Mouse (Mus musculus): ENCODE data around the gene Slc13a2. TPM values are rescaled to one million over a fixed set of nuclear protein-coding genes. Genes with fewer than 3 reads are reported as not detected.

Slc13a2 gene
- total RNA-seq, 1 experiment from 2014 or later, result not detected

DNA sequence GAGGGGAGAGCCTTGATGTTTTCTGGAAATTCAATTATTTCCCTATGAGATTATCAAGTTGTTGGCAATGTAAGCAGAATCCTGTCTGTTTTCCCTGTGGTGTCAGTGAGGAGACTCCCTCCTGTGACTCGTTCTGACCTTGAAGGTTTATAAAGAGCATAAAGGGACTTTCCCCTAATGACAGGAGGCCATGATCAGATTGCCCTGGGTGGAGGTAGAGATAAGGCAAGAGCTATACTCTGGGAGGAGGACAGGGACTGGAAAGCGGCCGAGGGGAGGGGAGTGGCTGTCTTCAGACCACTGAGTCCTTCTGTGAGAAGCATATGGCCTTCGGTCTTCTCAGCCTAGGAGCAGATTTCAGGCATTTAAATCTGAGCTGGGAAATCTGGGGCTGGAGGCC is 12.0 kb upstream of the Slc13a2 start:
- no peak for DNase-seq

DNA sequence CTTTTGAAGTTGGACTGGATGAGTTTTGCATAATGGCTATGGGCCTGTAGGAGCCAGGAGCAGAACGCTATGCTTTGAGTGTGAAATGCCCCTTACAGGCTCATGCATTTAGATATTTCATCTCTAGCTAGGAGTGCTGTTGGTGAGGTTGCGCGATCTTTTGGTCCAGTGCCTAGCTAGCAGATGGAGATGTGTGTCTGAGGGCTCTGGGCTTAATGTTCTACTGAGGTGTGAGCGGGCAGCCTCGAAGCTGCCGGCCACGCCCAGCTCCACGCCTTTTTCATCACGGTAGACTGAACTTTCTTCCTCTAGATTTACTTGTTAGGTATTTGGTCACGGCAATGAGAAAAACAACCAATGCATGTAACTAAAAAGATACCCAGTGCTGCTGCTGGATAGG is 9.2 kb upstream of the Slc13a2 start:
- no peak for DNase-seq

GRCm38 (mm10) chr11:78430195-78430878 is 8.3 kb upstream of the Slc13a2 start:
- no peak for DNase-seq

GRCm38 (mm10) chr11:78428309-78428708 is 6.3 kb upstream of the Slc13a2 start:
- no peak for DNase-seq

- DNase-seq, result no peak
These were observed 5.6 kb upstream of the Slc13a2 start for GRCm38 (mm10) chr11:78427655-78428054.

DNA sequence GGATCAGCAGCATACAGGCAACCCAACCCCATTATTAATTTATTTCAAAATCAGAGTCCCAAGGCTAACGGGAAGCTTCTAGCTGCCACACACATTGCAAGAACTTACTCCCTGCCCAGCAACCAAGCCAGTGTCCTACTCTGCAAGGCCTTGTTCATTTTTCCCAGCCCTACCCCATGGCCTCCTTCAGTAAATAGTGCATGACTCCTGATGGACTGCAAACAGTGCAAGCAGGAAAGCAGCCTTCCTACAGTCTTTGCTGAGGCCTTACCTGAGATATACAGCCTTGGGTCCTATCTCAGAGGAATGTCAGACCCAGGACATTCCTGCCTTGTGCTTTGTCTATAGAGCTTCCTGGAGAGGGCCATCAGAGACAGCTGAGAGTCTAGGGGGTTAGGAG is 3.6 kb upstream of the Slc13a2 start:
- peak; percentile 22 for DNase-seq

DNA sequence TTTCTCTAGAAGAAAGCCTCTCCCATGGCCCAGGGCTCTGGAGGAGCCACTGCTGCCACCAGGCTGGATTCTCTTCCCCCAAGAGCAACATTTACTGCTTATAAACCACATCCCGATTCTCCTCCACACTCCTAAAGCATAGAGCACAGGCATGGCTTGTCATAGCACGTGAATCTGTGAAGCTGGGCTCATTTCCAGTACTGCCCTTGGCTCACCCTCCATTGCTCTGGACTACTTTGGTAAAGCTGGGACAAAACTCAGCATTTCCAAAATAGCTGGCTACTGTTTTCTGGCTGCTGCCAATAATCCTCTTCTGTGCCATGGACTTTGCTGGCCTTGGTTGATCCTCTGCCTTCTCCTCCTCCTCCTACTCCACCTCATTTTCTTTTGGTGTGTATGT is 2.3 kb upstream of the Slc13a2 start:
- peak; percentile 67 for DNase-seq

DNA sequence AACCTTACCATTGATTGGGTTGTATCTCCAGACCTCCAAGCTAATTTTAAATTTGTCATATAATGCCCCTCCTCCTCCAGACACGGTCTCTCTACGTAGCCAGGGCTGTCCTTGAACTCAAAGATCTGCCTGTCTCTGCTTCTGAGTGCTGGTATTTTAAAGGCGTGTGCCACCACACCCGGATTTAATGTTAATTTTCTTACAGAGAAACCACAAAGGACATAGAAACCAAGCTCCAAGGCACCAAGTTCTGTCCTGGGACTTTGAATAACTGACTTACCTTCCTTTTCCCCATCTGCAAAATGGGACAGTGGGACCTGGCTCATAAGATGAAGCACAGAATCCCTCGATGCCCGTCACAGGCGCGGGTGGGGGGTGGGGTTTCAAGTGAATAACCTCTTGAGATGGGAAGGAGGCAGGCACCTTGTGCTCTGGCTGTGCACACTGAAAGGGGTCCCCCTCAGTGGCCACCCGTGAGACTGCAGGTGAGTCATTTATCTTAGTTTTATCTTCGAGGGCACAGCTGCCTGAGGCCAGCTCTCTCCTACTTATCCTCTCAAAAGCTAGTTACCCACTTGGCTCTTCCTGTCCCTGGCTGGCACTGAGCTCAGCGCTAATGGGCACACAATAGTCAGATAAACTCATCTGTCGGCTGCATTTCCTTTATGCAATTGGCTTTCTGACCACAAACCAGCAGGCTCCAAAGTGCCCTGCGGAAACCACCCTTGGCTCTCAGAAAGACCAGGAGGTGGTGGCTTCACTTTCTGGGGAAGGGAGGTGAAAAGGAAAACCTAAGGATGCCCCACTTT is 612 bp downstream of the Slc13a2 start:
- no peak for DNase-seq

DNA sequence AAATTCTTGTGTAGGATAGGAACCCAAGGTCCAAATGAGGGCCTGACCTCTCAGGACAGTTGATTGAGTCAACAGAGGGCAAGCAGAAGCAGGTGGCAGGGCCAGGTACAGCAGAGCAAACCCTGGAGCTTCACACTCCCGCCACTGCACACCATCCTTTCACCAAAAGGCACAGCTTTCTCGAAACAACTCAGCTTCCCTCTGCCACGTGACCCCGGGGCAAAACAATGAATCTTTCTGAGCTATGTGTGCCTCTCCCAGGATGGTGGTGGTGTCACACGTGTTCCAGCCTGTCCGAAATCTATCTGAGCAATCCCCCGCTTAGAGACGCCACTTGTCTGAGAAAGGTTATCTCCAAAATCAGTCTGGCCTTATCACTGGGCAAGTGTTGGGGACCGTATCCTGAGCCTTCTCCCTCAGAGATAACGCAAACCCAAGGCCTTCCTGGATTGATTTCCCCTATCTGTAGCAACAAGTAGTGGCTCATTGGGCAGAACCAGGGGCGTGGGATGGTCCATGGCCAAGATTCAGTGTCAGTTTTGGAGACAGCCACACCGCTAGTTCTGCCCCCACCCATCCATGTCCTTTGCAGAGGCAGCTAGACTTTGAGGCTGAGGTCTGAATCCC is 1.6 kb downstream of the Slc13a2 start:
- DNase-seq, result no peak

- no peak for DNase-seq
These were observed 5.2 kb downstream of the Slc13a2 start for GRCm38 (mm10) chr11:78416854-78417253.

DNA sequence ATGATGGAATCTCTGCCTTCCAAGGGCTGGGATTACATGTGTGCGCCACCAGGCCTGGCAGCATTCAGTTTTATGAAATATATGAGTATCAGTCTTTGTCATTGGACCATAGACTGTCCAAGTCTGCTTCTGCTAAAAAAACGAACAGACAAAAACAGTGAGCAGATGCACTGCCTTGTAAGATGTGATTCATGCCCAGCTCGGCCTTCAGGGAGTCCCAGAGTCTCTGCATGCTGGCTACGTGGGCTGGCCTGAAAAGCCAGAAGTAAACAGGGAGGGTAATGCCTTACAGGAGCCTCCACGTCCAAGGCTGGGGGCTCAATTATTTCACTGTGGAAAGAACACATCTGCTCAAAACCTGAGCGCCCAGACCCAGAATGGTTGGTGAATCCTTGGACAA is 9.2 kb downstream of the Slc13a2 start:
- peak; percentile 66 for DNase-seq

DNA sequence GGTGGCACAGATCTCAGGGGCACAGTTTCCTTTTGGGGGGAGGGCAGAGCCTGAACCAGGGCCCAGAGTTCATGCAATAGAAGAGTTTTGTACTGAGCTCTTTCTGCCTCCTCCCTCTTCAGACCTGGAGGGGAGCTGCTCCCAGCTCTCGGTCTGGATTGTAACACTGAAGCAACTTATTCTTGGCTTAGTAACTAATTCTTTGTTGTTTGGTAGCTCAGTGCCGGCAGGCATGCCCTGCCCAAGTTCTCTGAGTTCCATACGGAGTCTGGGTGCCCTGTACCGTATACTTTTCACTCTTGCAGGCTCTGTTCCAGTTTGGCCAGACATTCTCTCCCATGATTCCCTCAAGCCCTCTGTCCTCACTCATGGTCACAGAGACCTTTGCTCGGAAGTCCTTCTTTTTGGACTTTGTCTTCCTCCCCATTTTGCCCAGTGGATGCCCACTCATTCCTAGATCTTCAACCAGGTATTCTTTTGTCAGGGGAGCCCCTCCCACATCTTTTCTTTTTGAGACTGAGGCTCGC is 9.6 kb downstream of the Slc13a2 start:
- no peak for DNase-seq

- DNase-seq, result peak; percentile 83
These were observed 10.3 kb downstream of the Slc13a2 start for GRCm38 (mm10) chr11:78411606-78412323.

GRCm38 (mm10) chr11:78408256-78409240 is 13.5 kb downstream of the Slc13a2 start:
- DNase-seq, result no peak

DNA sequence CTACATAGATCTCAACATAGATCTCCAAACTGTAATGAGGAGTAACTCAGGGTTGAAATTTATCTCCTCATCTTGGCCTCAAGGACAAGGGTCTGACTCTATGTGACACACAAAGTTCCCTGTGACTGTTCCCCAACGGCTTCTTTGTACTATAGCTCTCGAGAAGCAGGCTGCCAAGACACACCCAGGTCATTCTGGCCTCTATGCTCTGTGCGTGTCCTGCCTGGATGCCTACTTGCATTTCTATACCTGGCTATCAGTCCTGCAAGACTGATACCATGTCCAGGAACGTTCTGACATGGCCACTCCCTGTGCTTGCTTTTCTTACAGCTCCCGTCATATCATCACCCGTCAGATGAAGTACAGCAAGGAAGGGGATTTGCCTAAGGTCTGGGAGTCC is 20.0 kb downstream of the Slc13a2 start:
- no peak for DNase-seq

GRCm38 (mm10) chr11:78401469-78401868 is 20.5 kb downstream of the Slc13a2 start:
- DNase-seq, result no peak

DNA sequence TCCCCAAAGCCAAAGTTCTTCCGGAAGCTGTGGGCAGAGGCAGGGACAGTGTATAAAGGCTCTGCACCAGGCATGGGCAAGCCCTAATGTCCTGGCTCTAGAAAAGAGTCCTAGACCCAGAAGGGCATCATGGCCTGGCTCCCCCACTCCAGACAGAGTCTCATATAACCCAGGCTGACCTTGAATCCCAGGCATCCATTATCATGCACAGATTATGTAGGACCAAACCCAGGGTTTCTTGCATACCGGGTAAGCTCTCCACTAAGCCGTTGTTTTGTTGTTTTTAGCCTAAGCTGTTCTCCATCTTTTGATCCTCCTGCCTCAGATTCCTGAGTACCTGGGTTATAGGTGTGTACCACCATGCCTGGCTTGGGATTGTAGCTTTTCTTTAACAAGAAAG is 21.1 kb downstream of the Slc13a2 start:
- no peak for DNase-seq

GRCm38 (mm10) chr11:78399680-78400079 is 22.3 kb downstream of the Slc13a2 start:
- DNase-seq, result peak; percentile 86

DNA sequence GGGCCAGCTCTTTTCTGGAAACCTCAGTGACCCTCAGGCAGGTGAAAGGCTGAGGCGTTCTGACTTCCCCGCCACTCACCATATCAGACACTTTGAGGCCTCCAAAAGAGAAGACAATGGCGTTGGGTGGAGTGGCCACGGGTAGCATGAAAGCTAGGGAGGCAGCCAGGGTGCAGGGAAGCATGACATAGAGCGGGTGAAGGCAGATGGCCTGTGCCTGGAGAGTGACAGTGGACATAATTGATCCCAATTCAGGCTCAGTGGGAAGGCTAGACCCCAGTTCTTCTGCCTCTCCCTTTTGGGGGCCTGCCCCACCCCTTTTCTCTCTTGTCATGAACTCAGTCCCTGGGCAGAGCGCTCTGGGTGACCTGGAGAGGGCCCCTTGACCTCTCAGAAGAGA is 23.8 kb downstream of the Slc13a2 start:
- no peak for DNase-seq

DNA sequence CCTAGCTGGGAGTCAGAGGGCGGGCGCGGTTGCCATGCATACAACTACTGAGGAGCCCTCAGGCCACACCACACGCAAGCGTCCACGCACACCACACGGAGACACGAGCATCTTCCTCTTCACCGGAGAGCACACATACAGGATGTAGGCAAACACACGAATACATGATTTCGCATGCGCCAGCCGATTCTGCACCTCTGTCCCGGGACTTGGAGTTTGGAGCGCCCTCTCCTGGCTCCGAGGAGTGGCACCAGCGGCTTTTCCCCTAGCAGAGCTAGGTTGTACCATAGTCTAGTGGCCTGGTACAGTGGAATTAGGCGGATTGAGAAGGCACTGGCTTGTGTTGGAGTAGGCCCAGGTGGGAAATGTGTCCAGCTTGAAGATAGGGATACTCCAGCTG is 24.6 kb downstream of the Slc13a2 start:
- DNase-seq, result peak; percentile 89

DNA sequence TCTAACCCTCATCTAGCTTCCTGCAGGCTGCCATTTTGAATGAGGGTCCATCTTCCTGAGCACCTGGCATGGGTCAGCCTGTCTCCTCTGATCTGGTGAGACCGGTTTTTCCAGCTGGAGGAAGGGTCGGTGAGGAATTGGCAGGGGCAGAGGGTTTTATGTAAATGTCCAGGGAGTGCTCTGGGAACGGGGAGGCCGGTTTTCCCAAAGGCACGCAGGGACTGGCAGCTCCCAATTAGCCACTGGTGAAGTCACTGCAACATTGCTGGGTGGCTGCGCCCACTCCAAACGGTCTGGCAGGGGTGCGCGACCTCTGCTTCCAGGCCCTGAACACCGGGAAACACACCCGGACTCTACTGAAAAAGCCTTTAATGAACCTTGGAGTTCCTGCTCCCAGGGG is 25.1 kb downstream of the Slc13a2 start:
- DNase-seq, result no peak

Data from adrenal gland, postnatal 14 days (tissue).